Mouse (Mus musculus) ES-E14 (cell line): Measurements from ENCODE around the gene Cops9. TPM values are rescaled to one million over a fixed set of nuclear protein-coding genes. Genes with fewer than 3 reads are reported as not detected.

Source experiments
- DNase-seq: peaks from one replicate; pipeline ENCODE4 v3.0.0-alpha.2; 2013; ENCODE audit warnings: low read depth, low spot score
- H3K27ac ChIP-seq: 2 replicates; pipeline ENCODE4 v1.5.1; 2012; ENCODE audit warnings: low read depth, mild to moderate bottlenecking, low read length, moderate library complexity, mixed read lengths; ENCODE audit not compliant: poor library complexity, insufficient read depth, severe bottlenecking
- H3K36me3 ChIP-seq: 2 replicates; pipeline ENCODE4 v1.6.1; 2012; ENCODE audit warnings: mild to moderate bottlenecking, low read length, moderate library complexity, mixed read lengths; ENCODE audit not compliant: control insufficient read depth, poor library complexity, insufficient read depth, severe bottlenecking
- H3K4me1 ChIP-seq, 2 experiments: fragments of 150-350 bp in 1 of 2; sonication (generic) in 1 of 2; 2 replicates each; pipeline ENCODE4 v1.6.1; 2012; ENCODE audit warnings: low read length in 2 of 2, mild to moderate bottlenecking in 1 of 2, mixed read lengths in 1 of 2; ENCODE audit not compliant: control insufficient read depth in 2 of 2, insufficient read depth in 2 of 2, poor library complexity in 1 of 2
- H3K4me3 ChIP-seq, 2 experiments: fragments of 150-350 bp in 1 of 2; sonication (generic) in 1 of 2; 2 replicates each; pipeline ENCODE4 v1.5.1; 2012; ENCODE audit warnings: low read length in 2 of 2, low read depth in 1 of 2, mild to moderate bottlenecking in 1 of 2, mixed read lengths in 1 of 2; ENCODE audit not compliant: insufficient read depth in 1 of 2, poor library complexity in 1 of 2, severe bottlenecking in 1 of 2
- H3K9ac ChIP-seq: 2 replicates; pipeline ENCODE4 v1.6.1; 2012; ENCODE audit warnings: low read depth, mild to moderate bottlenecking, low read length, mixed read lengths; ENCODE audit not compliant: poor library complexity, insufficient read depth, severe bottlenecking
- H3K9me3 ChIP-seq: fragments of 150-350 bp; sonication (generic); 2 replicates; pipeline ENCODE4 v1.6.1; 2012; ENCODE audit warnings: low read depth, mild to moderate bottlenecking, low read length; ENCODE audit not compliant: control insufficient read depth, insufficient read depth
- CHD2 ChIP-seq: IDR thresholded peaks from 2 replicates; pipeline ENCODE4 v1.6.1; 2014; ENCODE audit warnings: mild to moderate bottlenecking, low read depth, low read length, inconsistent platforms
- HCFC1 ChIP-seq: IDR thresholded peaks from 2 replicates; pipeline ENCODE4 v1.6.1; 2012; ENCODE audit warnings: low read length, inconsistent platforms, borderline replicate concordance; ENCODE audit not compliant: insufficient read depth
- MAFK ChIP-seq: IDR thresholded peaks from 2 replicates; pipeline ENCODE4 v1.6.1; 2014; ENCODE audit warnings: mild to moderate bottlenecking, low read depth, low read length, inconsistent platforms; ENCODE audit not compliant: insufficient read depth
- ZC3H11A ChIP-seq: IDR thresholded peaks from 2 replicates; pipeline ENCODE4 v1.6.1; 2012; ENCODE audit warnings: low read depth, mild to moderate bottlenecking, inconsistent platforms, low read length, borderline replicate concordance
- ZNF384 ChIP-seq: IDR thresholded peaks from 2 replicates; pipeline ENCODE4 v1.6.1; 2012; ENCODE audit warnings: low read depth, low read length, inconsistent platforms
- in situ Hi-C, 2 experiments: fragments of 600-800 bp; cut with MboI; formaldehyde crosslinking; loops; one replicate each; pipeline ENCODE4 v1.15.1; 2025; ENCODE audit warnings: low sequenced_read_pairs in 2 of 2, inconsistent platforms in 1 of 2; ENCODE audit not compliant: unreplicated experiment in 2 of 2
- total RNA-seq: library from RNA; depleted of rRNA; stranded (reverse); fragments of 300-350 nt; gene quantifications from 2 replicates; pipeline ENCODE4 v1.2.3, GENCODE M21; 2012

Gene Cops9
- total RNA-seq, 1 experiment, result 176 TPM

DNA sequence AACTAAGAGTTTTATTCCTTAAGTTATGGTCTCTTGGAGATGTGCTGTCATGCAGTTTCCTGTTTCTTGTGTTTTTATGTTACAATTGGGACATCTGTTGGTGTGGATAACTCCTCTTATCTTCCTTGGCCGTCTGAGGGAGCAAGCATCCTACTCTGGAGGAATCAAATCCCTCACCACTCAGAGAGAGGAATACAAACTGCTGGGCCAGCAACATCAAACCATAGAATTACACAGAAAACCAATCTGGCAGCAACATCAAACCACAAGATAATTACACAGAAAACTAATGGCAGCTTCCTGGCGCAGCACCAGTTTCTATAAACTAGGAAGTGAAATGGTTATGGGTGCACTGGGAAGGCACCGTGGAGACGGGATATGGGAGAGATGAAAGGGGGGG lies 13.6 kb downstream of the Cops9 start:
- Histone ChIP-seq H3K9me3 (no peaks in the 10 kb centered on the region), H3K27ac (no peak overlapping the region), H3K4me3 (no peak overlapping the region), H3K36me3 (no peaks in the 10 kb centered on the region), H3K9ac (no peak overlapping the region), H3K4me1 (no peaks in the 10 kb centered on the region)
- in situ Hi-C loops, result no loop called here
- no peak for DNase-seq
- TF ChIP-seq ZC3H11A, result no peak
- TF ChIP-seq MAFK, result no peak
- TF ChIP-seq ZNF384, result no peak

- Histone ChIP-seq H3K36me3 (no peaks in the 10 kb centered on the region), H3K27ac (no peak overlapping the region), H3K4me3 (no peak overlapping the region), H3K9ac (no peak overlapping the region), H3K9me3 (no peaks in the 10 kb centered on the region), H3K4me1 (no peaks in the 10 kb centered on the region)
- no peak for DNase-seq
- TF ChIP-seq ZC3H11A (no peak), ZNF384 (no peak), HCFC1 (no peak), MAFK (no peak), CHD2 (no peak)
- in situ Hi-C loops, result no loop called here
Measured at GRCm38 (mm10) chr1:92618360-92618759, 23.4 kb downstream of the Cops9 start.

DNA sequence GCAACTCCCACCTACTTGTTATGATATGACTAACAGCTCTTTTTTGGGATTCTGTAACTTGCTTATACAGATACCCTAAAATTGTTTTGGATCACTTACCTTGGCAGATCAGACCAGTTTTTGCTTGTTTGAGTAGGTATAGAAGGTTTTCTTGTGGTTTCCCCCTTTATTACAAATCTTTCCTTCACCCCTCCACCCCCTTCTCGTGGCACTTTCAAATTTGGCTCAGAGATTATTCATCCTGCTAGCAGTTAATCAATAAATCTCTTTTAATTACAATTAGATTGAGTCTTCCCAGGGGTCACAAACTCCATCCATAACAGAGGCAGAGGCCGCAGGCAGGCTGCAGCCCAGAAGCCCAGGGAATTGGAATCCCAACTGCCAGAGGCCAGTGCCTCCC lies 24.3 kb downstream of the Cops9 start, which contains the start of gene Olfr12:
Gene Olfr12, plus strand, starts transcription at position 301 of the 400 bp plus-strand sequence.
- Histone ChIP-seq H3K9me3 (no peaks in the 10 kb centered on the region), H3K9ac (no peak within 1 kb of the TSS), H3K27ac (no peak within 1 kb of the TSS), H3K4me1 (no peaks in the 10 kb centered on the region), H3K36me3 (no peaks in the 10 kb centered on the region), H3K4me3 (no peak within 1 kb of the TSS)
- 0 out of 2 replicates have a peak, but pooled peaks have one; percentile 60 for TF ChIP-seq MAFK
- no peak for TF ChIP-seq HCFC1
- no peak for TF ChIP-seq ZC3H11A
- no peak for TF ChIP-seq ZNF384
- TF ChIP-seq CHD2, result no peak
- in situ Hi-C loops, result no loop called here
- DNase-seq, result no peak

- in situ Hi-C loops, result no loop called here
- Histone ChIP-seq H3K36me3 (no peaks in the 10 kb centered on the region), H3K4me1 (no peaks in the 10 kb centered on the region), H3K27ac (no peak overlapping the region), H3K9me3 (no peaks in the 10 kb centered on the region), H3K9ac (no peak overlapping the region), H3K4me3 (no peak overlapping the region)
- DNase-seq, result no peak
- TF ChIP-seq ZNF384, result no peak
- no peak for TF ChIP-seq MAFK
- no peak for TF ChIP-seq ZC3H11A
- no peak for TF ChIP-seq HCFC1
- no peak for TF ChIP-seq CHD2
Measured at GRCm38 (mm10) chr1:92616046-92616445, 25.7 kb downstream of the Cops9 start.

- H3K4me1 ChIP-seq, result no peaks in the 10 kb centered on the region
- TF ChIP-seq MAFK (no peak), ZNF384 (no peak), HCFC1 (no peak), ZC3H11A (no peak), CHD2 (no peak)
- H3K4me3 ChIP-seq, result no peak overlapping the region
- no peak overlapping the region for H3K9ac ChIP-seq
- in situ Hi-C loops, result no loop called here
- DNase-seq, result peak; percentile 3
- no peaks in the 10 kb centered on the region for H3K36me3 ChIP-seq
- no peaks in the 10 kb centered on the region for H3K9me3 ChIP-seq
- no peak overlapping the region for H3K27ac ChIP-seq
Measured at GRCm38 (mm10) chr1:92614516-92614915, 27.3 kb downstream of the Cops9 start.
